Mouse (Mus musculus) ES-E14 (cell line): ENCODE measurements around the gene Foxc1.

Experiments
- CHD2 ChIP-seq: IDR thresholded peaks from 2 replicates; pipeline ENCODE4 v1.6.1; 2014; ENCODE audit warnings: mild to moderate bottlenecking, low read depth, low read length, inconsistent platforms
- HCFC1 ChIP-seq: IDR thresholded peaks from 2 replicates; pipeline ENCODE4 v1.6.1; 2012; ENCODE audit warnings: low read length, inconsistent platforms, borderline replicate concordance; ENCODE audit not compliant: insufficient read depth
- MAFK ChIP-seq: IDR thresholded peaks from 2 replicates; pipeline ENCODE4 v1.6.1; 2014; ENCODE audit warnings: mild to moderate bottlenecking, low read depth, low read length, inconsistent platforms; ENCODE audit not compliant: insufficient read depth
- ZC3H11A ChIP-seq: IDR thresholded peaks from 2 replicates; pipeline ENCODE4 v1.6.1; 2012; ENCODE audit warnings: low read depth, mild to moderate bottlenecking, inconsistent platforms, low read length, borderline replicate concordance
- ZNF384 ChIP-seq: IDR thresholded peaks from 2 replicates; pipeline ENCODE4 v1.6.1; 2012; ENCODE audit warnings: low read depth, low read length, inconsistent platforms

GRCm38 (mm10) chr13:31810375-31810692, 3.9 kb downstream of the Foxc1 start:
- TF ChIP-seq ZC3H11A (no peak), HCFC1 (no peak), MAFK (no peak), CHD2 (no peak), ZNF384 (no peak)
